Mouse (Mus musculus) heart, adult 11 months (tissue): ENCODE results near the gene Fgfr2.

Experiments
- DNase-seq: peaks from one replicate; pipeline ENCODE4 v3.0.0; 2022

Gene Fgfr2

DNA sequence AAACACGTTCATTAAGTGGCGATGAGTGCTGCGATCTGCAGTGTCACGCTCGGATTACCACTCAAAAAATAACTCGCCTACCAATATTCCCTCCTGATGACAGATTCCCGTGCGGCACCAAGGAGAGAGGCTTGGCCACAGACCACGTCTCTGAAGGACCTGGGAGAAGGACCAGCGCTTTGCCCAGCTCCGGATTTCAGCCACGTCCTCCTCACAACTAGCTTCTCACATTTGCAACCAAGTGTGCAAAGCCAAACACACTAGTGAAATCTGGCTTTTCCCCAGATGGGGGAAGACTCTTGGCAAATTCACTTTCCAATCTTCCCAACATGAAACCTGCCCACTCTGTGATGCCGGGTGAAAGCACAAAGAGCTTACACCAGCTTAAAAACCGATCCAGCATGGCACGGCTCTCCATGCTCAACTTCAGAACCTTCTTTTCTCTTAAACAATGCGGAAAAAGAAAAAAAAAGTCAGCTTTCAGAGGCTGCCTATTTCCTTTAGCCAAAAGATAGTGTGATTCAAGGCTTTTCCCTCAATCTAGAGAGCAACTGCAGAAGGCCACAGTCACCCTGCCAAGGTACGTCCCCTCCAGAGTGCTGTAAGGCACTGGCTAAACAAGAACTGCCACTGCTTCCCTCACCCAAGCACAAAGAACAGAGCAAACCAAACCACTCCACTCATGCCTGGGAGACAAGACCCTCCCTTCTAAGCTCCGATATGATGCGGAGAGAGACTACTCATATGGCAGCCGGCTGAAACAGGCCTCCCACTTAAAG is 2862.1 kb downstream of the Fgfr2 start:
- DNase-seq, result no peak

GRCm38 (mm10) chr7:130260060-130260459 is 2863.1 kb downstream of the Fgfr2 start:
- no peak for DNase-seq

DNA sequence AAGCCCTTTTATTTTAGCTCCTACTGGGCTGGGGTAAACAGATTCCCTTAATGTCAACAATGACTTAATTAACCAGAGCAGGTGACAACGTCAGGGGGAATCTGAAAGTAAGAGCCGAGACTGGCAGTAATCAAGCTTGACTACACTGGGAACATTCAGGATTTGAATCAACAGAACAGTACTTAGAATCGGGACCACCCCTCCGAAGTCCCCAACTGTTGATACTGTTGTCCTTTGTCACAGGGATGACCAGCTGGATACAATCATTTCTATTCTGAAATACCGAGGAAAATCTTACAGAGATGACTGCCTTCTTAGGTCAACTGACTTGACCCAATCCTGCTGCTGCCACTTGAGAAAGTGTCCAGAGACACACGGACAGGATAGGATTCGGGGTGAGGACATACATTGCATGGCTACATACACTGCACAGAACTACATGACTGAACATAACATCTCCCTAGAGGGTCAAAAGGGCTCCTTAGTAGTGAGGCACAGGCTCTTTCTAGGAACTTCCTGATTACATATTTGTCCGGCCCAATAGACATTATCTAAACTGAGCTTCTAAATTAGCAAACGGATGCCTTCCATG is 2864.3 kb downstream of the Fgfr2 start:
- DNase-seq, result no peak

GRCm38 (mm10) chr7:130257991-130258703 is 2865.0 kb downstream of the Fgfr2 start:
- DNase-seq, result no peak

GRCm38 (mm10) chr7:130253264-130253663 is 2869.9 kb downstream of the Fgfr2 start:
- no peak for DNase-seq

GRCm38 (mm10) chr7:130251936-130252523 is 2871.1 kb downstream of the Fgfr2 start:
- DNase-seq, result no peak

DNA sequence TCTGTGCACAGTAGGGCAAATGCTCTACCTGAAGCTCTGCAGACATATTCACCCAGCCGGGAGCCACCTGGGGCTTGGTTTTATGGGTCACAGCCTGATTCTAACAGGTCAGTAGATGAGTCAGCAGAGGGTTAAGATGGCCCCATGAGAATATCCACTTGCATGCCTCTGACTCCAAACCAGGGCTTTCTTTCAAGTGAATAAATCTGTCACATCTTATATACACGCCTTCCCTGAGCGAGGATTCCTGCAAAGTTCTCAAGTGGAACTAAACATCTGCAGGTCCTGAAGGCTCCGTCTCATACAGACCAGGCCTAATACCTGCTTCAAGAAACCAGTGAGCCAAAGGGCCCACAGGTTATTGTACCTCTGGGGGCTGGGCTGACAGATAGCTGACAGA is 2872.2 kb downstream of the Fgfr2 start:
- DNase-seq, result no peak

- DNase-seq, result no peak
Observed at GRCm38 (mm10) chr7:130248403-130248802, 2874.7 kb downstream of the Fgfr2 start.

- DNase-seq, result no peak
Observed at GRCm38 (mm10) chr7:130247831-130248230, 2875.3 kb downstream of the Fgfr2 start.

DNA sequence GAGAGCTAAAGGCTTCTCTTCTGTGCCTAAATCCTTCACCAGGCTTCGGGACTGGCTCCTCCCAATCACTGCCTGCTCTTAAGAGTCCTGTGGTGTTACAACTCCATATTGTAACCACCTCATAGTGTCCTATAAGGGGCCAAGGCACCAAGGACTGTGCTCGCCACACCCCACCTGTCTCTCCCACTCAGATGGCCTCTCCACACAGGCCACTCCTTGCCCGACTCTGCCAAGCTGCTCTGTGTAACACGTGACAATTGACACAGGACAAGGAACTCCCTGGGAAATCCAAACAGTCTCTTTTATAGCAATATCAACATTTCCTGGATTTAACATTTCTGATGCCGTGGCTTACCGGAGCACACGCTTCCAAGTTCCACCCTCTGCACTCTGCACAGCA is 2876.7 kb downstream of the Fgfr2 start:
- no peak for DNase-seq

DNA sequence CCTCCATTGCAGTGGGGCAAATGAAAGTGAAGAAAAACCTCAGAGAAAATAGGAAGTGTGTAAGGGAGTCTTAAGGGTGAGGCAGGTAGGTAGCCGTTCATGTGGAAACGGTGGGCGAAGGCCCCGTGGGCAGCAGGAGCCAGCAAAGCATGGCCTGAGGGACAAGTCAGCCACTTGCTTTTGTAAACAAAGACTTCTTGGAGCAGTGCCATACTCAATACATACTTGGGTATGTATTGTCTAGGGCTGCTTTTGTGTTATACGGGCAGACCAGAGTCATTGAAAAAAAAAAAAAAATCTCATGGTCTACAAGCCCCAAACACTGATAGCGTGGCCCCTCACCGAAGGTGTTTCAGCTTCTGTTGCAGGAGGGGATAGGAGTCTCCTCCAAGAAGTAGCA is 2878.6 kb downstream of the Fgfr2 start:
- DNase-seq, result no peak

- no peak for DNase-seq
Observed at GRCm38 (mm10) chr7:130243811-130244210, 2879.3 kb downstream of the Fgfr2 start.

GRCm38 (mm10) chr7:130240191-130240590 is 2883.0 kb downstream of the Fgfr2 start:
- DNase-seq, result no peak

GRCm38 (mm10) chr7:130237244-130237643 is 2885.9 kb downstream of the Fgfr2 start:
- no peak for DNase-seq

- DNase-seq, result no peak
Observed at GRCm38 (mm10) chr7:130233777-130234176, 2889.4 kb downstream of the Fgfr2 start.

DNA sequence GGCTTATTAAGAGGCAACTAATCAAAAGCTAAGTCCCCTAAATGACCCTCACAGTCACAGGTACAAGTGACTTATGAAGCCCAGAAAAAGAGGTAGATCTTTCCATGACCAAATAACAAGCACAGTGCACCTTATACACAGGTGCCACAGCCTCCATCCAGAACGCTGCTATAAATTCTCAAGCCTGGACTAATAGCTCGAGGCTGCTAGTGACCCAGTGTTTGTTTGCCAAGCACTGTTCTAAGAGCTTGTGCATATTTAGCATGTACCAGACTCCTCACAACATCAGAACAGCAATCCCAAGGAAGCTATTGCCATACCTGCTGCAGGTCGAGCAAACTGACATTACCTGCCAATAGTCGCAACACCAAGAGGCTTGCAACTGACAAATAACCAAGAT is 2893.1 kb downstream of the Fgfr2 start:
- no peak for DNase-seq

DNA sequence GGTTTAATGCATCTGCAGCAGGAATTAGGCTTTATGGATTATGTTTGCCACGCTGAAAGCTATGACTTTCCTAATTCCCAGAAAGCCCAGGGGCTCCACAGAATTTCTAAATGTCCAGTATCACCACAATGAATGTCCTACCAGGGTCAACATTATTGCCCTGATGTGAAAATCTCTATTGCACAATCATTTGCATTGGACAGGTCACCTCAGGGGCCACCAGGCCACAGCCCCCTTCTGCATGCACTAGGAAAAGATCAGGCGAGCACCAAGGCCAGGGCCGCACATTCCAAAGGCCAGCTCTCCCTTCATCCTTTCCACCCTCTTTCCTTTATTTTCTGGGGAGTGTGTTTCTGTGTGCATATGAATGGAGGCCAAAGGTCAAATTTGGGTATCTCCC is 2897.9 kb downstream of the Fgfr2 start:
- no peak for DNase-seq

- DNase-seq, result no peak
Observed at GRCm38 (mm10) chr7:130222633-130223354, 2900.4 kb downstream of the Fgfr2 start.

- DNase-seq, result no peak
Observed at GRCm38 (mm10) chr7:130221661-130222387, 2901.3 kb downstream of the Fgfr2 start.

- DNase-seq, result no peak
Observed at GRCm38 (mm10) chr7:130220627-130221026, 2902.5 kb downstream of the Fgfr2 start.

GRCm38 (mm10) chr7:130219844-130220243 is 2903.3 kb downstream of the Fgfr2 start:
- DNase-seq, result no peak

DNA sequence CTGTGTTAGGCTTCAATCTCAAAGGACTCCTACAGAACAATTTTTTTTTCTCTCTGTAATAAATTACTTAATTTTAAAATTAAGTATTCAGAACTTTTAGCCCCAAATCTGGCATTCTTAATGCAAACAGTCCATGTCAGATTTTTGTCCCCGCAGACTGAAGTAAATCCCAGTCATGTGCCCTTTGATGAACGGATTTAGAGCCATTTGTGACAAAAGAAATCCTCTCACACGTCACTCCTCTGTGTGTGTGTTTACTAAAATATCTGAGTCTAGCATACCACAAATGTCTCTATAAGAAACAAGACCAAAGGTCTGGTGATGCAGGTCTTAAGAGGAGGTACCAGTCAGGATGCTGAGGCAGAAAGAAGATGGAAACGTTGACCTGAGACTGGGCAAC is 2906.9 kb downstream of the Fgfr2 start:
- no peak for DNase-seq
